Mouse (Mus musculus): ENCODE measurements around the gene Tspan33. TPM values are rescaled to one million over a fixed set of nuclear protein-coding genes. Genes with fewer than 3 reads are reported as not detected.

Tspan33 gene
- polyA plus RNA-seq, 1 experiment from 2014 or later: 11.9 TPM

DNA sequence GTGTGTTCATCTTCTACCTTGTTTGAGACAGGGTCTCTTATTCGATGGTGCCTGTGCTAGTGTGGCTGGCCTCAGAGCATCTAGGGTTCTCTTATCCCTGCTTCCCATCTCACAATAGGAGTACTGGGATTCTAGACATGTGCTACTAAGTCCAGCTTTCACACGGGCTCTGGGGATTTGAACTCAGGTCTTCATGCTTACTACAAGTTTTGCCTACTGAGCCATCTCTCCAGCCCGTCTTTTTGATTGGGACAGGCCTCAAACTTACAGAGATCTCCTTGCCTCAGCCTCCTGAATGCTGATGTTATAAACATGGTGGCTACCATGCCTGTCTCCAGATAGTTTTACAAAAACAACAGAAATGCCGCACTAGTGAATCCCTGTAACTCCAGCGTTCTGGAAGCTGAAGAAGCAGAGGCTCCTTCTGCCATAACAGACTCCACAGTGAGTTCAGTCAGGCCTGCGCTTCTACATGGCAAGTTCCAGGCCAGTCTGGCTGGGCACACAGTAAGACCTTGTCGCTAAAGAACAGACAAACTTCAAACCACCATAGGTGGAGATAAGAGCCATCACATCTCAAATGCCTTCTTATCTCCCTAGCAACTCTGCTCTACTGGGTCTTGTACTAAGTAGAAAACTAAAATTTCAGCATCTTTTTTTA is 5.2 kb downstream of the Tspan33 start:
- Histone ChIP-seq H3K27ac (ENCODE audit: poor library complexity, severe bottlenecking) (peak overlapping the region; percentile 20; the same call in 1 of the 2 replicates), H3K9ac (no peak overlapping the region), H3K27me3 (replicated peaks) (peaks cover 17% of the 10 kb centered on the region; the same call in 1 of the 2 replicates), H3K4me1 (replicated peaks) (peaks cover 16% of the 10 kb centered on the region), H3K9me3 (replicated peaks) (no peaks in the 10 kb centered on the region), H3K4me3 (no peak overlapping the region), H3K4me2 (no peak overlapping the region), H3K36me3 (no peaks in the 10 kb centered on the region)
- 76% methylated on average over 7 of the region's 7 CpGs for WGBS
- peak; percentile 31; the same call in 1 of the 2 replicates for ATAC-seq (ENCODE audit: insufficient number of reproducible peaks, low FRiP score)

DNA sequence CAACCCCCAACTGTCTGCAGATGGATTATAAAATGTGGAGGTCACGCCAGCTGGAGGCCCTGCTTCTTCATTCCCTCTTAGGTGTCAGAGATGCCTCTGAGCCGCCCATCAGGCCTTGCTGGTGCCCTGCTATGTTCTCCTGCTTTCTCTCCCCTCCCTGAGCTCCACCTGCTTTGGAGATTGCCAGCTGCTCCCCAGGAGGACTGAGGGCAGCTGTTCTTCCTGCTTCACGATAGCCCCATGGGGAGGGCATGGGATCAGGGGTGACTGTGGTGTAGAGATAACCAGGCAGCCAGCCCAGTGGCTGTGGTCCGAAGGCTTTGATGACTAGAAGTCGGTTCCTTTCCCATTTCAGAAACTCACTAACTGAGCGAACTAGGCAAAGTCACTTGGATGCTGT is 7.0 kb downstream of the Tspan33 start:
- H3K27me3 ChIP-seq (replicated peaks): peaks cover 9% of the 10 kb centered on the region
- 48% methylated on average over 6 of the region's 6 CpGs for WGBS
- peak overlapping the region; percentile 53 for H3K27ac ChIP-seq (ENCODE audit: poor library complexity, severe bottlenecking)
- no peak overlapping the region for H3K4me3 ChIP-seq
- ATAC-seq (ENCODE audit: insufficient number of reproducible peaks, low FRiP score): peak; percentile 88
- no peaks in the 10 kb centered on the region for H3K36me3 ChIP-seq
- peaks cover 4% of the 10 kb centered on the region; the same call in 1 of the 2 replicates for H3K4me1 ChIP-seq (replicated peaks)
- no peaks in the 10 kb centered on the region for H3K9me3 ChIP-seq (replicated peaks)
- peak overlapping the region; percentile 11; the same call in 1 of the 2 replicates for H3K4me2 ChIP-seq
- H3K9ac ChIP-seq: no peak overlapping the region

DNA sequence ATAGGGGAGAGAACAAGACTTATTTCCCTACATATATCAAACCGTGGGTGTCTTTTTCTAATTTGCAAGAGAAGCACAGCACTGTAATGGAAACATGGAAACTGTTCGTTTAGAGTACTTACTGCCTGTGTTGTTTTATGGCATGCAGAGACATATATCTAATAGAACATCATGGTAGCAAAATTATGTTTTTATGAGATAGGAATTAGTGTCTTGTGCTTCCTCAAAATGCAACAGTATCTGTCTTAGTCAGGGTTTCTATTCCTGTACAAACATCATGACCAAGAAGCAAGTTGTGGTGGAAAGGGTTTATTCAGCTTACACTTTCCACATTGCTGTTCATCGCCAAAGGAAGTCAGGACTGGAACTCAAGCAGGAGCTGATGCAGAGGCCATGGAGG is 8.1 kb downstream of the Tspan33 start:
- Histone ChIP-seq H3K4me2 (0 out of 2 replicates have a peak overlapping the region, but pooled peaks have one; percentile 27), H3K9ac (no peak overlapping the region)
- WGBS: 76% methylated on average over 3 of the region's 3 CpGs

DNA sequence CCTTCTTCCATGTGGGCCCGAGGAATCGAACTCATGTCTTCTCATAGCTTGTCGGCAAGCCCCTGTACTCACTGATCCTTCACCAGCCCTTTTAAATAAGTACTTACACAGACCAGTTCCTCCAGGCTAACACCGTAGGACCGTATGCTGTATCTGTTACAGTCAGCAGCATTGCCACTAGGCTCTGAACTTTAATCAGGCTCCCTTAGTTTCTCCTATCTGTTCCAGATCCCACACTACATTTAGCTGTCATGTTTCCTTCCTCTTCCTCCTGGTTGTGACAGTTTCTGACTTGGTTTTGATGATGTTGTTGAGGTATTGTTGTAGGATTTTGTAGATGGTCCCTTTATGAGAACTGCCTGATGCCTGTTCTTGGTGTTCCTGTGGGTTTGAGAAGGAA is 10.1 kb downstream of the Tspan33 start:
- ATAC-seq (ENCODE audit: insufficient number of reproducible peaks, low FRiP score): no peak
- H3K9me3 ChIP-seq (replicated peaks): no peaks in the 10 kb centered on the region
- no peaks in the 10 kb centered on the region for H3K36me3 ChIP-seq
- no peak overlapping the region for H3K4me3 ChIP-seq
- H3K4me2 ChIP-seq: no peak overlapping the region
- no peak overlapping the region for H3K9ac ChIP-seq
- 78% methylated on average over 5 of the region's 5 CpGs for WGBS
- H3K27me3 ChIP-seq (replicated peaks): no peaks in the 10 kb centered on the region; the same call in 1 of the 2 replicates
- H3K27ac ChIP-seq (ENCODE audit: poor library complexity, severe bottlenecking): no peak overlapping the region
- peaks cover 15% of the 10 kb centered on the region for H3K4me1 ChIP-seq (replicated peaks)

More for the DNA sequence above, 8.1 kb downstream of the Tspan33 start:
- no peaks in the 10 kb centered on the region for H3K9me3 ChIP-seq (replicated peaks)
- no peak overlapping the region for H3K4me3 ChIP-seq
- H3K27ac ChIP-seq (ENCODE audit: poor library complexity, severe bottlenecking): no peak overlapping the region
- peaks cover 1% of the 10 kb centered on the region for H3K27me3 ChIP-seq (replicated peaks)
- H3K4me1 ChIP-seq (replicated peaks): peaks cover 10% of the 10 kb centered on the region; the same call in 1 of the 2 replicates
- no peaks in the 10 kb centered on the region for H3K36me3 ChIP-seq
- ATAC-seq (ENCODE audit: insufficient number of reproducible peaks, low FRiP score): no peak

DNA sequence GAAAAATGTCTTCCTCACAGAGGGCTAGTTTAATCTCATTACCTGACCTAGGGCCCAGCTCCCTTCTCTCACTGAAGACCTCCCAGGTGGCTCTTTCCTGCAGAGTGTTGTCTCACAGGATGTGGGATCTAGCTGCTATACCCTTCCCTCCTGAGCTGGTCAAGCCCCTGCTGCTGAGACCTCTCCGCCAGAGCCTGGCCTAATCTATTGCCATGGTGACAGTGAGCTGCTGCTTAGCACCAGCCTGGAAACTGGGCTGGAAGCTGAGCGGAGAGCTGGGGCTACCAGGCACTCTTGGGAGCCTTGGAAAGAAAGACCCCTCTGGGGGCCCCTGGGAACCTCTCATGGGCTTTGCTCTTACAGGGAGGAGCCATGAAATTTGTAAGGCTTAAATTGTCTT is 13.9 kb downstream of the Tspan33 start:
- 21% methylated on average over 2 of the region's 2 CpGs for WGBS
- H3K27me3 ChIP-seq (replicated peaks): peaks cover 12% of the 10 kb centered on the region
- H3K9me3 ChIP-seq (replicated peaks): no peaks in the 10 kb centered on the region
- ATAC-seq (ENCODE audit: insufficient number of reproducible peaks, low FRiP score): no peak
- H3K27ac ChIP-seq (ENCODE audit: poor library complexity, severe bottlenecking): no peak overlapping the region
- H3K9ac ChIP-seq: no peak overlapping the region
- no peaks in the 10 kb centered on the region for H3K36me3 ChIP-seq
- H3K4me3 ChIP-seq: no peak overlapping the region
- H3K4me1 ChIP-seq (replicated peaks): peaks cover 15% of the 10 kb centered on the region
- H3K4me2 ChIP-seq: no peak overlapping the region

DNA sequence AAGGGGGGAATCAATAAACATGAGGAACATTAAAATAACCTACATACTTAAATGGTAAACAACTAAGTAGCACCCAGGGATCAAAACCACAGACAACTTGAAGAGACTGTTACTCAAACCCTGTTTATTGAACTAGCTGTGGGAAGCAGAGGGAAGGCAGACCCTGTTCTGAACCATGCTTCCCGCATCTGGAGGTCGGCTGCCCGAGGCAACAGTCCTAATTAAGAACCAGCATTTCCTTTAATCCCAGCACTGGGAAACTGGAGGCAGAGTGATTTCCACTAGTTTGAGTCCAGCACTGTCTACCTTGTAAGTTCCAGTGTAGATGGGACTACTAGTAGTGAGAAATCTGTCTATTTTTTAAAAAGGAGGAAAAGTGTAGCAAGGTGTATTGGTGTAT is 17.3 kb downstream of the Tspan33 start:
- Histone ChIP-seq H3K4me2 (no peak overlapping the region), H3K4me3 (no peak overlapping the region), H3K9me3 (replicated peaks) (no peaks in the 10 kb centered on the region), H3K9ac (no peak overlapping the region), H3K36me3 (no peaks in the 10 kb centered on the region), H3K27me3 (replicated peaks) (peaks cover 12% of the 10 kb centered on the region; the same call in 1 of the 2 replicates), H3K4me1 (replicated peaks) (peaks cover 13% of the 10 kb centered on the region), H3K27ac (ENCODE audit: poor library complexity, severe bottlenecking) (no peak overlapping the region)
- no peak for ATAC-seq (ENCODE audit: insufficient number of reproducible peaks, low FRiP score)
- 73% methylated on average over 3 of the region's 3 CpGs for WGBS

DNA sequence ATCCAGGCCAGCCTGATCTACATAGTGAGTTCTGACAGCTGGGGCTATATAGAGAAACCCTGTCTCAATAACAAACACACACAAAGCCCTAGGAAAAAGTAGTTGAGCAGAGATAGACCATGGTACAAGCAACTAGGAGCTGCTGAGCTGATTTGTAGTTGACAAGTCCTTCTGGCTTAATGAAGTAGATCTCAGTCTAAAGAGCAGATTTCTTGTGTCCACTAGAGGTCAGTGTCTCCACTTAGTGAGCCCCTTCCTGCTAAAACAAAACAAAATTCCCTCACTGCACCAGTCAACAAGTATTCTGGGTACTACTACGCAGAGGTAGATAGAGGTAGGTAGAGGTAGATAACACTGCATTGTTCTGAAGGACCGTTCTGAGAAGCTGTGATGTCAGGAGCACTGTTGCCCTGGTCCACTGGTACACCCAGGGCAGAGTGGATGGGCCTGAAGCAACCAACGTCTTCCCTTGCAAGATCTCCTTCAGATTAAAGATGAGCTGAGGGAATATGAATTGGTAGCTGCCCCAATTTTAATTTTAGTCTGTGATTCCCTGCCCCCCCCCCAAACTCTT is 18.1 kb downstream of the Tspan33 start:
- Histone ChIP-seq H3K27me3 (replicated peaks) (peaks cover 17% of the 10 kb centered on the region), H3K9me3 (replicated peaks) (no peaks in the 10 kb centered on the region), H3K4me3 (no peak overlapping the region), H3K36me3 (no peaks in the 10 kb centered on the region), H3K4me2 (no peak overlapping the region), H3K27ac (ENCODE audit: poor library complexity, severe bottlenecking) (no peak overlapping the region), H3K9ac (no peak overlapping the region), H3K4me1 (replicated peaks) (peaks cover 9% of the 10 kb centered on the region)
- WGBS: 34% methylated on average over 3 of the region's 3 CpGs
- peak; percentile 36; the same call in 1 of the 2 replicates for ATAC-seq (ENCODE audit: insufficient number of reproducible peaks, low FRiP score)

DNA sequence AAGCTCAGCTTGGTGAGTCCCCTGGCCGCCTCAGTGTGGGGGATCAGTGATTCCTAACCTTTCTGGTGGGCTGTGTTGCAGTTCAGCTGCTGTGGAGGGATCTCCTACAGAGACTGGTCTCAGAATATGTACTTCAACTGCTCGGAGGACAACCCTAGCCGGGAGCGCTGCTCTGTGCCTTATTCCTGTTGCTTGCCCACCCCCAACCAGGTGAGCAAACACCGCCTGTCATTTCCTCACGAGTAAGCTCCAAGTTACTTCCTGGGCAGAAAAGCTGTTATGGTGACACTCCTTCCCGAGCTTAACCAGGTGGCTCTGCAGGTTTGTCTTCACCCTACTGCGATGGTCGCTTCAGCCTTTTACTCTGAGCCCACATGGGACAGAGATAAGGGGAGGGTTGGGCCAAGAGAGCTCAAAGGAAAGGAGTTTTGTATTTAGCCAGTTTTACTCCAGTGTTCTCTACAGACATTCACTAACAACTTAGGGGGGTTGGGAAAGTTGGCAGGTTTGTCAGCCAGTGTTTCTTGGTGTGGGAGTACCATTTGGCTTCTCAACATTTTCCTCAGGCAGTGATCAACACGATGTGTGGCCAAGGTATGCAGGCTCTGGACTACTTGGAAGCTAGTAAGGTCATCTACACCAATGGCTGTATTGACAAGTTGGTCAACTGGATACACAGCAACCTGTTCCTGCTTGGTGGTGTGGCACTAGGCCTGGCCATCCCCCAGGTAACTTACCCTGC is 22.8 kb downstream of the Tspan33 start:
- Histone ChIP-seq H3K4me2 (no peak overlapping the region), H3K36me3 (no peaks in the 10 kb centered on the region), H3K27ac (ENCODE audit: poor library complexity, severe bottlenecking) (no peak overlapping the region), H3K27me3 (replicated peaks) (peaks cover 29% of the 10 kb centered on the region), H3K9me3 (replicated peaks) (no peaks in the 10 kb centered on the region), H3K9ac (no peak overlapping the region), H3K4me3 (no peak overlapping the region), H3K4me1 (replicated peaks) (peaks cover 14% of the 10 kb centered on the region)
- ATAC-seq (ENCODE audit: insufficient number of reproducible peaks, low FRiP score): no peak
- WGBS: 58% methylated on average over 10 of the region's 10 CpGs

DNA sequence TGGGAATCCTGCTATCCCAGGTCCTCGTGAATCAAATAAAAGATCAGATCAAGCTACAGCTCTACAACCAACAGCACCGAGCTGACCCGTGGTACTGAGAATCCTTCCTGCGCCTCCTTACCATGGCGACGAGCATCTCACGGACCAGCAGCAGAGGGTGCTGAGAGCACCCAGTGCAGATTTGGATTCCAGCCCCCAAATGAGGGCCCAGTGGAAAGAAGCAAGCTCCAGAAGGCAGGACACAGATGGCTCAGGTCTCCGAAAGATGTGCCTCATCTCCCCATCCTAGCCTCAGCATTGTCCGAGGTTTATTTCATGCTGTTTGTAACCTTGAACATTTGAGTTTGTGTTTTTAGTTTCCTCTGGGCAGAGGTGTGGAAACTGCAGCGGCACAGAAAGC is 23.5 kb downstream of the Tspan33 start:
- peaks cover 30% of the 10 kb centered on the region for H3K27me3 ChIP-seq (replicated peaks)
- H3K4me3 ChIP-seq: no peak overlapping the region
- H3K4me2 ChIP-seq: peak overlapping the region; percentile 84; the same call in 1 of the 2 replicates
- ATAC-seq (ENCODE audit: insufficient number of reproducible peaks, low FRiP score): no peak
- H3K36me3 ChIP-seq: no peaks in the 10 kb centered on the region
- H3K9me3 ChIP-seq (replicated peaks): no peaks in the 10 kb centered on the region
- 59% methylated on average over 10 of the region's 10 CpGs for WGBS
- H3K4me1 ChIP-seq (replicated peaks): peaks cover 14% of the 10 kb centered on the region
- H3K9ac ChIP-seq: no peak overlapping the region
- no peak overlapping the region for H3K27ac ChIP-seq (ENCODE audit: poor library complexity, severe bottlenecking)

DNA sequence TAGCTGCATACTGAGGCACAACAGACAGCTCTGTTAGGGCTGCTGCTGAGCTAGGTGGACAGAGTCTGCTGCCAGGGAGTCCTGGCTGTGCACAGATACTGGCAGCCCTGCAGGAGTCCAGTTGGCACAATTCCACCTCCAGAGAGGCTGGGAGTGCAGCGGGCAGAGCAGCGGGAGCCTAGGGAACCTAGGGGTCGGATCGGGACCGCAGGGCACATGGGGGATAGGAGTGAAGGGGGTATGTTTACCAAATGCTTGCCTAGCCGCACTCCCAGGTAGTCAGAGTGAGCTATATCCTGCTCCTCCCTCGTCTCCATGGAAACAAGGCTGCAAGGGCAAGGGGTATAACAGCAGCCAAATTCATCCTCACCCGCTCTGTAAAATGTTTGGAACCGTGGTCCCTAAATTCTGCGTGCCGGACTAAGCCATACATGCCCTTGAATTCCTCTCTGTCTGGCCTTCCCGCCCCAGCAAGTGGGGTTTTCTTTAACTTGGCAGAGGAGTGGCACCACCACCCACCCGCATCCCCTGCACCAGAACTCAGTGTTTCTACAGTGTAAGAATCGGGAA is 24.0 kb downstream of the Tspan33 start:
- ATAC-seq (ENCODE audit: insufficient number of reproducible peaks, low FRiP score): peak; percentile 36; the same call in 1 of the 2 replicates

DNA sequence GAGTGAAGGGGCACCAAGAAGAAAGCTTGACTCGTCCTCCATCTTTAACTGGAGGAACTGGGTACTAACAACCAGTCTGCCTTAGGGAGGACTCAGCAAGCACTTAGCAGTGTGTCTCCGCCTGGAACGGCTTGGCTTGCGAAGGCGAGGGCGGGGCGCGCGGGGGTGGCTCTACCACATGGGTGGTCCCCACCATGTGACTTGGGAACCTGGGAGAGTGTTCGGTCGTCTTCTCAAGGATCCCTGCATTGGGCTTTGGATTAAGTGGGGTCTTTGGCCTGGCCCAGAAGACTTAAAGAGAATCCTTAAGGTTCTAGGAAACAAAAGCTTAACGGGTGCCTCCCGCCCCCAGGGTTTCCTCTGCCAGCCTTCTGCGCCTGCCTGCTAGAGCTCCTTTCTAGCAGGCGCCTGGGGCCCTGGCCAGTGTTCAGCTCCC is 24.9 kb downstream of the Tspan33 start:
- peak overlapping the region; percentile 67 for H3K9ac ChIP-seq
- H3K36me3 ChIP-seq: no peaks in the 10 kb centered on the region
- WGBS: 7% methylated on average over 15 of the region's 15 CpGs
- no peak overlapping the region for H3K27ac ChIP-seq (ENCODE audit: poor library complexity, severe bottlenecking)
- H3K27me3 ChIP-seq (replicated peaks): peaks cover 30% of the 10 kb centered on the region
- peak overlapping the region; percentile 56 for H3K4me3 ChIP-seq
- H3K9me3 ChIP-seq (replicated peaks): no peaks in the 10 kb centered on the region
- ATAC-seq (ENCODE audit: insufficient number of reproducible peaks, low FRiP score): peak; percentile 58; the same call in 1 of the 2 replicates
- H3K4me1 ChIP-seq (replicated peaks): peaks cover 14% of the 10 kb centered on the region
- peak overlapping the region; percentile 84 for H3K4me2 ChIP-seq

More for the DNA sequence above, 24.0 kb downstream of the Tspan33 start:
- H3K4me1 ChIP-seq (replicated peaks): peaks cover 14% of the 10 kb centered on the region
- H3K4me2 ChIP-seq: peak overlapping the region; percentile 84
- H3K4me3 ChIP-seq: peak overlapping the region; percentile 1; the same call in 1 of the 2 replicates
- peaks cover 30% of the 10 kb centered on the region for H3K27me3 ChIP-seq (replicated peaks)
- no peaks in the 10 kb centered on the region for H3K36me3 ChIP-seq
- no peaks in the 10 kb centered on the region for H3K9me3 ChIP-seq (replicated peaks)
- no peak overlapping the region for H3K27ac ChIP-seq (ENCODE audit: poor library complexity, severe bottlenecking)
- WGBS: 29% methylated on average over 14 of the region's 14 CpGs
- no peak overlapping the region for H3K9ac ChIP-seq
